Comparison of ENCODE assay signal across 12 mouse cellular contexts in genomic region chrX:93068884-93069283, GRCm38 (mm10).
DNase-seq lines count a peak whose midpoint lies in the region; ATAC-seq and TF ChIP-seq lines count a peak whose summit lies in the region.
"Had no signal": no experiment of that assay in that cellular context is flagged by ENCODE, and none has a peak within 500 bp of the region (broad histone marks: within the 10 kb centered on the region; RNA-seq: fewer than 3 reads in every experiment).

No protein-coding gene starts in this region.

- no peak for ATAC-seq in intestine, postnatal 0 days
- no peak for ATAC-seq in intestine, embryonic 15.5 days
- ATAC-seq in stomach, embryonic 15.5 days (ENCODE audit: insufficient read depth, low FRiP score, low read depth) = no peak
- no peak for ATAC-seq in stomach, postnatal 0 days (ENCODE audit: low FRiP score, low TSS enrichment)

- H3K9me3 ChIP-seq in intestine, postnatal 0 days (ENCODE audit: control insufficient read depth) = no peaks in the 10 kb centered on the region
- no peaks in the 10 kb centered on the region for H3K9me3 ChIP-seq in intestine, embryonic 15.5 days
- H3K9me3 ChIP-seq in stomach, embryonic 15.5 days = no peaks in the 10 kb centered on the region
- H3K9me3 ChIP-seq in stomach, postnatal 0 days (ENCODE audit: control insufficient read depth, low read length) = no peaks in the 10 kb centered on the region
- H3K9me3 ChIP-seq: embryonic facial prominence, embryonic 13.5 days; liver, embryonic 13.5 days had no signal

- no peak overlapping the region for H3K4me3 ChIP-seq in intestine, postnatal 0 days (ENCODE audit: low read depth, low read length)
- H3K4me3 ChIP-seq in intestine, embryonic 15.5 days (replicated peaks) = no peak overlapping the region
- H3K4me3 ChIP-seq in stomach, embryonic 15.5 days (replicated peaks) = no peak overlapping the region
- H3K4me3 ChIP-seq in stomach, postnatal 0 days (ENCODE audit: low read depth, low read length) = no peak overlapping the region
- H3K4me3 ChIP-seq: embryonic facial prominence, embryonic 13.5 days; liver, embryonic 13.5 days had no signal

- H3K36me3 ChIP-seq in intestine, postnatal 0 days (ENCODE audit: control insufficient read depth, insufficient read depth) = no peaks in the 10 kb centered on the region
- no peaks in the 10 kb centered on the region for H3K36me3 ChIP-seq in intestine, embryonic 15.5 days
- no peaks in the 10 kb centered on the region for H3K36me3 ChIP-seq in stomach, embryonic 15.5 days
- no peaks in the 10 kb centered on the region for H3K36me3 ChIP-seq in stomach, postnatal 0 days (ENCODE audit: control insufficient read depth, insufficient read depth, low read length)
- H3K36me3 ChIP-seq: embryonic facial prominence, embryonic 13.5 days; liver, embryonic 13.5 days had no signal

- no peak overlapping the region for H3K27ac ChIP-seq in intestine, postnatal 0 days (ENCODE audit: low read depth, low read length)
- H3K27ac ChIP-seq in intestine, embryonic 15.5 days = no peak overlapping the region
- no peak overlapping the region for H3K27ac ChIP-seq in stomach, embryonic 15.5 days
- H3K27ac ChIP-seq in stomach, postnatal 0 days (replicated peaks) = no peak overlapping the region
- H3K27ac ChIP-seq: embryonic facial prominence, embryonic 13.5 days; liver, embryonic 13.5 days had no signal

- TF ChIP-seq CTCF in intestine, postnatal 0 days (IDR thresholded peaks at IDR 0.05; ENCODE audit: low read depth) = no peak
- no peak for TF ChIP-seq CTCF in stomach, postnatal 0 days (IDR thresholded peaks at IDR 0.05; ENCODE audit: low read depth)
- no peak for TF ChIP-seq CTCF in brain, embryonic 14.5 days (IDR thresholded peaks at IDR 0.05; ENCODE audit: borderline replicate concordance, extremely low read depth, insufficient read depth, insufficient read length)

- no peak for TF ChIP-seq POLR2A in brain, embryonic 14.5 days (IDR thresholded peaks at IDR 0.05; ENCODE audit: borderline replicate concordance, extremely low read depth, insufficient read depth, insufficient read length, poor library complexity, severe bottlenecking)

- peak overlapping the region; percentile 48 for H3K4me2 ChIP-seq in intestine, postnatal 0 days (replicated peaks; ENCODE audit: low read depth)
- H3K4me2 ChIP-seq in intestine, embryonic 15.5 days (replicated peaks) = no peak overlapping the region
- peak overlapping the region; percentile 21; the same call in 1 of the 2 replicates for H3K4me2 ChIP-seq in stomach, embryonic 15.5 days
- no peak overlapping the region; the same call in 1 of the 2 replicates for H3K4me2 ChIP-seq in stomach, postnatal 0 days (replicated peaks; ENCODE audit: low read depth)
- H3K4me2 ChIP-seq: liver, embryonic 13.5 days had no signal

- no peaks in the 10 kb centered on the region for H3K4me1 ChIP-seq in intestine, postnatal 0 days (replicated peaks; ENCODE audit: control insufficient read depth, insufficient read depth, low read length)
- H3K4me1 ChIP-seq in intestine, embryonic 15.5 days (replicated peaks) = no peaks in the 10 kb centered on the region
- no peaks in the 10 kb centered on the region for H3K4me1 ChIP-seq in stomach, embryonic 15.5 days
- H3K4me1 ChIP-seq in stomach, postnatal 0 days (replicated peaks; ENCODE audit: control insufficient read depth, insufficient read depth) = no peaks in the 10 kb centered on the region
- H3K4me1 ChIP-seq: embryonic facial prominence, embryonic 13.5 days; liver, embryonic 13.5 days had no signal

- no peak for TF ChIP-seq EP300 in stomach, postnatal 0 days (optimal IDR thresholded peaks at IDR 0.05)

- H3K9ac ChIP-seq in intestine, postnatal 0 days (ENCODE audit: low read depth, low read length) = no peak overlapping the region
- no peak overlapping the region for H3K9ac ChIP-seq in intestine, embryonic 15.5 days
- H3K9ac ChIP-seq in stomach, embryonic 15.5 days = no peak overlapping the region
- H3K9ac ChIP-seq in stomach, postnatal 0 days (ENCODE audit: low read length) = no peak overlapping the region
- H3K9ac ChIP-seq: embryonic facial prominence, embryonic 13.5 days; liver, embryonic 13.5 days had no signal

- 58% methylated on average over 7 of the region's 7 CpGs for WGBS in intestine, postnatal 0 days
- WGBS in intestine, embryonic 15.5 days = 52% methylated on average over 7 of the region's 7 CpGs
- 50% methylated on average over 7 of the region's 7 CpGs for WGBS in stomach, embryonic 15.5 days
- 52% methylated on average over 7 of the region's 7 CpGs for WGBS in stomach, postnatal 0 days

- DNase-seq in stomach, postnatal 0 days (ENCODE audit: low spot score) = no peak
- DNase-seq in brain, embryonic 14.5 days (ENCODE audit: low read depth) = peak; percentile 31
- DNase-seq in telencephalon, adult 2 months (ENCODE audit: low read depth, low spot score) = peak; percentile 6
- DNase-seq in embryo, embryonic 9.5 days (ENCODE audit: extremely low spot score) = no peak
- DNase-seq: cerebellum, postnatal 10 days; kidney, adult 11 months; liver, embryonic 13.5 days; lung, postnatal 4 days had no signal

- H3K27me3 ChIP-seq in intestine, postnatal 0 days (replicated peaks; ENCODE audit: control insufficient read depth, insufficient read depth, low read length) = no peaks in the 10 kb centered on the region
- no peaks in the 10 kb centered on the region for H3K27me3 ChIP-seq in intestine, embryonic 15.5 days (replicated peaks)
- H3K27me3 ChIP-seq in stomach, embryonic 15.5 days (replicated peaks) = no peaks in the 10 kb centered on the region
- H3K27me3 ChIP-seq in stomach, postnatal 0 days (ENCODE audit: control insufficient read depth, insufficient read depth, low read length) = no peaks in the 10 kb centered on the region
- H3K27me3 ChIP-seq: embryonic facial prominence, embryonic 13.5 days; liver, embryonic 13.5 days had no signal

Comparison
In these comparisons a context has a peak if more than half of its experiments do, and no peak if none do; other contexts are left out.
1. H3K4me2 ChIP-seq: peak in intestine, postnatal 0 days (single experiment) and stomach, embryonic 15.5 days (single experiment); none in intestine, embryonic 15.5 days (single experiment) and stomach, postnatal 0 days (single experiment).
2. DNase-seq: peak in brain, embryonic 14.5 days (single experiment) and telencephalon, adult 2 months (single experiment); none in stomach, postnatal 0 days (single experiment) and embryo, embryonic 9.5 days (single experiment).